Mouse (Mus musculus): Measurements from ENCODE around the gene Usp35. TPM values are rescaled to one million over a fixed set of nuclear protein-coding genes. Genes with fewer than 3 reads are reported as not detected.

Gene Usp35
- total and polyA plus RNA-seq, 3 experiments, result 0.58 to 2.2 TPM; not detected in 1

DNA sequence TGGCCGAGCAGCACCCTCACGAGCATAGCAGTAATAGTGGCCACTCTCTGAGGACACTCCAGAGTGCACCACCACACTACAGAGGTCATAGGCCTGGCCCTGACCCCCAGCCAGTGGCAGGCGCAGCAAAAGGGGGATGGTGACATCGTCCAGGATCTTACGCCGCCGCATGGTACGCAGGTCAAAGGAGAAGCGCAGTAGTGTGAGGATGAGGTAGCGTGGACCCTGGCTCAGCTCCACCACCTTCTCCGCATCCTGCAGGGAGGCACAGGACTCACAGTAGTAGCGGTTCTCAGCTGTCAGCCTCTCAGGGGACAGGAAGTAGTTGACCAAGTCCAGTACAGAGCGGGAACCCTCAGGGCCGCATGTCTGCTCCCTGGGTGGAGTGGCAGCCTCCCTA lies 20.2 kb downstream of the Usp35 start:
- Histone ChIP-seq H3K79me2 (ENCODE audit: control insufficient read depth, insufficient read depth, low read length, poor library complexity) (no peaks in the 10 kb centered on the region), H3K36me3 (ENCODE audit: control insufficient read depth in 1 of 2, insufficient read depth in 2 of 2, low read length in 2 of 2) (no peaks in the 10 kb centered on the region), H3K27ac (ENCODE audit: control insufficient read depth, low read depth, low read length) (no peak overlapping the region), H3K27me3 (ENCODE audit: control insufficient read depth in 1 of 2, insufficient read depth in 2 of 2, low read length in 2 of 2) (no peaks in the 10 kb centered on the region), H3K4me1 (ENCODE audit: control insufficient read depth in 1 of 2, insufficient read depth in 2 of 2, low read length in 2 of 2) (no peaks in the 10 kb centered on the region), H3K9ac (ENCODE audit: control insufficient read depth, low read depth, low read length, poor library complexity, severe bottlenecking) (no peak overlapping the region), H3K4me3 (ENCODE audit: control insufficient read depth in 1 of 2, insufficient read depth in 1 of 2, low read depth in 2 of 2, low read length in 2 of 2) (no peak overlapping the region), H3K9me3 (replicated peaks; ENCODE audit: insufficient read depth, low read length) (no peaks in the 10 kb centered on the region)
- TF ChIP-seq MAFK (IDR thresholded peaks at IDR 0.05; ENCODE audit: borderline replicate concordance, low read depth, low read length), result no peak
- no peak for TF ChIP-seq BHLHE40 (IDR thresholded peaks at IDR 0.05; ENCODE audit: borderline replicate concordance, low read depth, low read length)
- TF ChIP-seq POLR2AphosphoS5 (IDR thresholded peaks at IDR 0.05; ENCODE audit: borderline replicate concordance, low read depth, low read length), result no peak
- no peak for TF ChIP-seq ETS1 (IDR thresholded peaks at IDR 0.05; ENCODE audit: low read depth, low read length)
- no peak for TF ChIP-seq POLR2AphosphoS2 (IDR thresholded peaks at IDR 0.05; ENCODE audit: low read length)
- TF ChIP-seq ZKSCAN1 (IDR thresholded peaks at IDR 0.05; ENCODE audit: low read depth, low read length), result no peak
- TF ChIP-seq GATA1 (IDR thresholded peaks at IDR 0.05; ENCODE audit: low read depth, low read length), result no peak
- no peak for TF ChIP-seq TCF12 (IDR thresholded peaks at IDR 0.05; ENCODE audit: low read depth, low read length)
- no peak for TF ChIP-seq ZMIZ1 (IDR thresholded peaks at IDR 0.05; ENCODE audit: low read depth, low read length)
- no peak for TF ChIP-seq ZC3H11A (IDR thresholded peaks at IDR 0.05; ENCODE audit: low read depth, low read length)
- no peak for TF ChIP-seq MYB (IDR thresholded peaks at IDR 0.05; ENCODE audit: low read depth, low read length)
- TF ChIP-seq TAL1 (IDR thresholded peaks at IDR 0.05; ENCODE audit: low read length), result no peak
- no peak for TF ChIP-seq USF1 (IDR thresholded peaks at IDR 0.05; ENCODE audit: low read depth, low read length)
- no peak for TF ChIP-seq MXI1 (IDR thresholded peaks at IDR 0.05; ENCODE audit: low read depth, low read length)
- no peak for TF ChIP-seq MEF2A (IDR thresholded peaks at IDR 0.05; ENCODE audit: extremely low read depth, insufficient replicate concordance, low read depth, low read length, poor library complexity, severe bottlenecking)
- no peak for TF ChIP-seq USF2 (IDR thresholded peaks at IDR 0.05; ENCODE audit: borderline replicate concordance in 1 of 2, insufficient read depth in 1 of 2, low read depth in 1 of 2, low read length in 2 of 2)
- TF ChIP-seq JUND (IDR thresholded peaks at IDR 0.05; ENCODE audit: low read depth, low read length), result no peak
- no peak for TF ChIP-seq MYC (IDR thresholded peaks at IDR 0.05; ENCODE audit: low read depth, low read length)
- TF ChIP-seq CTCF (IDR thresholded peaks at IDR 0.05 in 2 of 3, conservative IDR thresholded peaks at IDR 0.05 in 1 of 3; ENCODE audit: control insufficient read depth in 1 of 3, insufficient read depth in 1 of 3, low read depth in 2 of 3, low read length in 3 of 3, poor library complexity in 1 of 3, severe bottlenecking in 1 of 3), result no peak
- no peak for DNase-seq (ENCODE audit: low read depth, low spot score)

DNA sequence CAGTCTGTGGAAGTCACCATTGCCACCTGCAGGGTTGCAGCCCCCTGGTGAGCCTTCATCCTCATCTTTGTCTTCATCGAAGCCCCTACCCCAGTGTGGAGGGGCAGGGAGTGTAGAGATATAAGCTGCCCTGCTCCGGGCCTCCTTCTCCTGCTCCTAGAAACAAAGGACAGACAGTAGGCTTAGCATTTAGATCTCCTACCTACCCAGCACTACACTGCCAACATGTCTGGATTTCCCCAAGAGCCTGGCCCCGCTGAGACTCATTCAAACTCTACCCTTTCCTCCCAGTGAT lies 21.5 kb downstream of the Usp35 start:
- no peaks in the 10 kb centered on the region for H3K79me2 ChIP-seq (ENCODE audit: control insufficient read depth, insufficient read depth, low read length, poor library complexity)
- H3K9ac ChIP-seq (ENCODE audit: control insufficient read depth, low read depth, low read length, poor library complexity, severe bottlenecking), result no peak overlapping the region
- no peak for DNase-seq (ENCODE audit: low read depth, low spot score)
- no peaks in the 10 kb centered on the region for H3K9me3 ChIP-seq (replicated peaks; ENCODE audit: insufficient read depth, low read length)
- TF ChIP-seq RAD21 (IDR thresholded peaks at IDR 0.05; ENCODE audit: low read depth, low read length) (no peak), POLR2AphosphoS5 (IDR thresholded peaks at IDR 0.05; ENCODE audit: borderline replicate concordance, low read depth, low read length) (no peak), CHD1 (IDR thresholded peaks at IDR 0.05; ENCODE audit: low read depth, low read length) (no peak), MEF2A (IDR thresholded peaks at IDR 0.05; ENCODE audit: extremely low read depth, insufficient replicate concordance, low read depth, low read length, poor library complexity, severe bottlenecking) (no peak), BHLHE40 (IDR thresholded peaks at IDR 0.05; ENCODE audit: borderline replicate concordance, low read depth, low read length) (no peak), ETS1 (IDR thresholded peaks at IDR 0.05; ENCODE audit: low read depth, low read length) (no peak), MYC (IDR thresholded peaks at IDR 0.05; ENCODE audit: low read depth, low read length) (no peak), ZKSCAN1 (IDR thresholded peaks at IDR 0.05; ENCODE audit: low read depth, low read length) (no peak), TAL1 (IDR thresholded peaks at IDR 0.05; ENCODE audit: low read length) (no peak), KAT2A (conservative IDR thresholded peaks at IDR 0.05; ENCODE audit: low read depth, low read length) (no peak), ELF1 (IDR thresholded peaks at IDR 0.05; ENCODE audit: low read depth, low read length) (no peak), CHD2 (IDR thresholded peaks at IDR 0.05; ENCODE audit: low read length) (no peak), CTCF (IDR thresholded peaks at IDR 0.05 in 2 of 3, conservative IDR thresholded peaks at IDR 0.05 in 1 of 3; ENCODE audit: control insufficient read depth in 1 of 3, insufficient read depth in 1 of 3, low read depth in 2 of 3, low read length in 3 of 3, poor library complexity in 1 of 3, severe bottlenecking in 1 of 3) (no peak), NRF1 (IDR thresholded peaks at IDR 0.05; ENCODE audit: insufficient read depth, low read depth, low read length, poor library complexity, severe bottlenecking) (no peak), SMC3 (IDR thresholded peaks at IDR 0.05; ENCODE audit: low read depth, low read length) (no peak)
- no peaks in the 10 kb centered on the region for H3K4me1 ChIP-seq (ENCODE audit: control insufficient read depth in 1 of 2, insufficient read depth in 2 of 2, low read length in 2 of 2)
- no peaks in the 10 kb centered on the region; a peak in 1 of 4 replicates for H3K36me3 ChIP-seq (ENCODE audit: control insufficient read depth in 1 of 2, insufficient read depth in 2 of 2, low read length in 2 of 2)
- H3K27me3 ChIP-seq (ENCODE audit: control insufficient read depth in 1 of 2, insufficient read depth in 2 of 2, low read length in 2 of 2), result no peaks in the 10 kb centered on the region
- no peak overlapping the region for H3K27ac ChIP-seq (ENCODE audit: control insufficient read depth, low read depth, low read length)
- no peak overlapping the region for H3K4me3 ChIP-seq (ENCODE audit: control insufficient read depth in 1 of 2, insufficient read depth in 1 of 2, low read depth in 2 of 2, low read length in 2 of 2)
